Mouse (Mus musculus): ENCODE measurements at regions not wholly inside any gene's neighbourhood (a gene's known extent, or its start where the extent isn't known, plus 50 kb on each side); places are given as distances from the start of the nearest gene placed in this dataset.

DNA sequence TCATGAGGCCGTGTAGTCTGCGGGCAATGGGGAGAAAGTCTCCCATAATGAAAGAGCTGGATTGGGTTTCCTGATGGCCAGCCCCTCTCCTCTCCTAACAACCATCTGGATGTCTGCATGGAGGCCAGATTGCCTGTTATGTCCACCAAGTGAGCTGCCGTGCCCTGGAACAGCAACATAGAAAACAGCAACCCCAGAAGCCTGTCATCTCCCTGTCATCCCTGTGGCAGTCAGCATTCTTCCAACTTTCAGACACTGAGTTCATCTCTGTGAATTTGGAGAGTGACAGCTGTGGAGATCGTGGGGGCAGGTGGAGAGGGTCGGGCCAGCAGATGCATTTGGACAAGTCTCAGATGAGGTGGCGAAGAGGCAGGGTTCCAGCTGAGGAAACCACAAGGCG is 585.0 kb downstream of the Rnf144a start:
- no peaks in the 10 kb centered on the region for H3K27me3 ChIP-seq (replicated peaks)
- no peak overlapping the region for H3K4me3 ChIP-seq (replicated peaks)
- no peaks in the 10 kb centered on the region for H3K36me3 ChIP-seq (replicated peaks; ENCODE audit: low read length)
- H3K9me3 ChIP-seq = no peaks in the 10 kb centered on the region
- no peaks in the 10 kb centered on the region for H3K4me1 ChIP-seq
- TF ChIP-seq GATA1 (IDR thresholded peaks at IDR 0.05; ENCODE audit: borderline replicate concordance, low read length) (no peak), FLI1 (IDR thresholded peaks at IDR 0.05; ENCODE audit: low read length) (no peak)

DNA sequence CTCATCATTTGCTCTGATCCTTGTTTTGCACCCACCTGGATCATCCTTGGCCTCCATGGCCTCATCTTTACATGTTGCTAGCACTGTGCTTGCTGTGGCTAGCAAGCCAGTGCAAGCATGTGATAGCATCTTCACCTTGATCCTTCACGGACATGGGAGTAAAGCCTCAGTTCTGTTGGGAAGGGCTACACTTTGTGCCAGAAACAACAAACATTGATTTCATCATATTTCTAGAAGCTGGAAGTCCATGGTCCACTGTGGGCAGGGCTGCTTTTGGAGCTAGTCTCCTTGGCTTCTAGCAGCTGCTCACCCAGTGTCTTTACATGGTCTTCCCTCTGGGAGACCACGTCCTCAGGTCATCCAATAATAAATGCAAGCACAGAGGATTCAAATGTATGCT is 587.1 kb downstream of the Rnf144a start:
- Histone ChIP-seq H3K36me3 (replicated peaks; ENCODE audit: low read length) (no peaks in the 10 kb centered on the region), H3K9me3 (no peaks in the 10 kb centered on the region), H3K4me1 (no peaks in the 10 kb centered on the region), H3K27me3 (replicated peaks) (no peaks in the 10 kb centered on the region), H3K4me3 (replicated peaks) (no peak overlapping the region)
- TF ChIP-seq FLI1 (IDR thresholded peaks at IDR 0.05; ENCODE audit: low read length) (no peak), GATA1 (IDR thresholded peaks at IDR 0.05; ENCODE audit: borderline replicate concordance, low read length) (no peak)

DNA sequence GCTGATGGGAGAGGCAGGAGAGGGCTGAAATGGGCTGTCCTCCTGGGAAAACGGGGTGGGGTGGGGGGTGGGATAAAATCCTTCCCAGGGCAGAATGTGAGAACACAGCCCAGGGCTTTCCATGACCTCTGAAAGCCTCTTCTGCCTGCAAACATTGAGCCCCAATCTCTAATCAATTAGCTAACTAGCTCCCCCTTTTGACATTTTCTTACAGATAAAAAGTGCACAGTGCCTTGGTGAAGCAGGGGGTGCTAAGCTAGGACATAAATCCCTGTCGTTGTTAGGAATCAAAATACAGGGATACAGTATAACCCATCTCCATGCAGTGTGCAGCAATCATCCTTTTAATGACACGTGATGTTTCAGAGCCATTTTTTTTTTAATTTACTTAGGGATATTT is 588.1 kb downstream of the Rnf144a start:
- no peak for TF ChIP-seq GATA1 (IDR thresholded peaks at IDR 0.05; ENCODE audit: borderline replicate concordance, low read length)
- no peak for TF ChIP-seq FLI1 (IDR thresholded peaks at IDR 0.05; ENCODE audit: low read length)

DNA sequence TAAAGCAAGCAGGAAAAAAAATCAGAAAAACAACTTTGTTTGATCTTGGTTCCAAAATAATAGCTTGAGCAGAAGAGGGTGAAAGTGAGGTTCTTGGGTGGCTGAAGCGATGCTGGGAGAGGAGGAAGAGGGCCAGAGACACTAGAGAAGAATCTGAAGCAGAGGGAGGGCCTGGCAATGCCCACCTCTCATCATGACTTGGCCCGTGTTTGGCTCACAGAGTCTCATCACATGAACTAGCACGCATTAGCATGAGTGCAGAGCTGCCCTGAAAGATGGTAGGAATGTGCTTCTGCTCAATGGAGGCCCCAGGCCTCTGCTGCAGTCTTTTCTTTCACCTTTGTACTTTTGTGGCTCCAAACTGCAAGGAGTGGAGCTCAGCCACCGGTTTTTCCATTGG is 588.6 kb downstream of the Rnf144a start:
- H3K4me3 ChIP-seq (replicated peaks) = no peak overlapping the region
- H3K9me3 ChIP-seq = no peaks in the 10 kb centered on the region
- H3K36me3 ChIP-seq (replicated peaks; ENCODE audit: low read length) = no peaks in the 10 kb centered on the region
- no peaks in the 10 kb centered on the region for H3K4me1 ChIP-seq
- no peaks in the 10 kb centered on the region for H3K27me3 ChIP-seq (replicated peaks)
- TF ChIP-seq GATA1 (IDR thresholded peaks at IDR 0.05; ENCODE audit: borderline replicate concordance, low read length) (no peak), FLI1 (IDR thresholded peaks at IDR 0.05; ENCODE audit: low read length) (no peak)

More for the DNA sequence above, 588.1 kb downstream of the Rnf144a start:
- Histone ChIP-seq H3K9me3 (no peaks in the 10 kb centered on the region), H3K4me1 (no peaks in the 10 kb centered on the region), H3K27me3 (replicated peaks) (no peaks in the 10 kb centered on the region), H3K4me3 (replicated peaks) (no peak overlapping the region), H3K36me3 (replicated peaks; ENCODE audit: low read length) (no peaks in the 10 kb centered on the region)

DNA sequence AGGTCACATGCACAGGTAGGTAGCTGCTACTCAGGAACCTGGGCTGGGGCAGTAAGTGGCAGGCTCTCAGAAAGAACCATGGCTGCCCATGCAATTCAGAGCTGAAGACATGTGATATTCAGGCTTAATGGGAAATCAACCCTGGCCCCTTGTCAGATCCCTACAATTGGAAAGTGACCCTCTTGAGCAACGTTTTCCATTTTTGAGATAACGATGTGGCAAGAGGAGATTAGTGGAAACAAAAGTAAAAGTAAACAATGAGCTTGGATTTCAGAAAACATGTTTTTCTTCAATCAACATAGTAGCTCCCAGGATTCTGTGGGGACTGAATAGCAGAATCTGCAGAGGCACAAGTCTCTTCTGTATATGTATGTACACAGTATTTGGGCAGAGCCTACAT is 598.8 kb downstream of the Rnf144a start:
- Histone ChIP-seq H3K9me3 (no peaks in the 10 kb centered on the region; the same call in 1 of the 2 replicates), H3K36me3 (replicated peaks; ENCODE audit: low read length) (no peaks in the 10 kb centered on the region), H3K4me1 (no peaks in the 10 kb centered on the region), H3K4me3 (replicated peaks) (no peak overlapping the region), H3K27me3 (replicated peaks) (no peaks in the 10 kb centered on the region)
- TF ChIP-seq FLI1 (IDR thresholded peaks at IDR 0.05; ENCODE audit: low read length) = no peak
- no peak for TF ChIP-seq GATA1 (IDR thresholded peaks at IDR 0.05; ENCODE audit: borderline replicate concordance, low read length)

DNA sequence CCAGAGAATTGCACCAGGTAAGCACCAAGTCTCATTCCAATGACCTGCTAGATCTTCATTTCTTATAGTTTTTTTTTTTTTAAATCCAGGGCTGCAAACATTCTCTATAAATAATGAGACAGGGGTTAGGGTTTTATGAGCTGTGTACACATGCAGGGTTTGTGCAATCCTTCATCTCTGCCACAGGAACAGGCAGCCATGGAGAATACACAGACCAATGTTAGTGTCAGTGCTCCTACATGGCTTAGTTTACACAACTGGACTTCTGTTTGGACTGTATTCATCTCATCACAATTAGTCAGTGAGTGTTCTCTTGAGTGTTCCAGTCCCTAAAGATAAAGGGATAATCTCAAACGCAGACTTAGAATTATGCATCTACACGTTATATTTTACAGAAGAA is 620.0 kb downstream of the Rnf144a start:
- TF ChIP-seq GATA1 (IDR thresholded peaks at IDR 0.05; ENCODE audit: borderline replicate concordance, low read length) (no peak), FLI1 (IDR thresholded peaks at IDR 0.05; ENCODE audit: low read length) (no peak)
- H3K4me3 ChIP-seq (replicated peaks) = no peak overlapping the region
- H3K36me3 ChIP-seq (replicated peaks; ENCODE audit: low read length) = no peaks in the 10 kb centered on the region
- H3K9me3 ChIP-seq = no peaks in the 10 kb centered on the region
- no peaks in the 10 kb centered on the region for H3K4me1 ChIP-seq
- no peaks in the 10 kb centered on the region for H3K27me3 ChIP-seq (replicated peaks)

DNA sequence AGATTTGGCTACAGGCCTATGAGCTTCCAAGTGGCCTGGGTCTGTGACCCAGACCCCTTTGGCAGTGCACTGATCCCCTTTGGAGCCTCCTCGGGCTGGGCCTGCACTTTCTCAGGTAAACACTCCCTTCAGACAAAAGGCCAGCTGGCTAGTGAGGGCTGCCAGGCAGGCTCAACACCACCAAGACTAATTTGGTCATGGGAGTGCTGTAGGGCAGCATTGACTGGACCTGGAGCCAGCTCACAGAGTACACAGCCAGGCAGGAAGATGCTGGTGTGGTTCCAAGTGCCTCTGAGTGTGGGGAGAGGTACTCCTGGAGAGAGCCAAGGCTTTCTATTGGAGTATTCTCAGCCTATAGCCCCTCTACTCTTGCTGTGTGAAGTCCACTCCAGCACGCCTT is 620.5 kb downstream of the Rnf144a start:
- Histone ChIP-seq H3K36me3 (replicated peaks; ENCODE audit: low read length) (no peaks in the 10 kb centered on the region), H3K9me3 (no peaks in the 10 kb centered on the region), H3K27me3 (replicated peaks) (no peaks in the 10 kb centered on the region), H3K4me1 (no peaks in the 10 kb centered on the region), H3K4me3 (replicated peaks) (no peak overlapping the region)
- no peak for TF ChIP-seq GATA1 (IDR thresholded peaks at IDR 0.05; ENCODE audit: borderline replicate concordance, low read length)
- TF ChIP-seq FLI1 (IDR thresholded peaks at IDR 0.05; ENCODE audit: low read length) = no peak

DNA sequence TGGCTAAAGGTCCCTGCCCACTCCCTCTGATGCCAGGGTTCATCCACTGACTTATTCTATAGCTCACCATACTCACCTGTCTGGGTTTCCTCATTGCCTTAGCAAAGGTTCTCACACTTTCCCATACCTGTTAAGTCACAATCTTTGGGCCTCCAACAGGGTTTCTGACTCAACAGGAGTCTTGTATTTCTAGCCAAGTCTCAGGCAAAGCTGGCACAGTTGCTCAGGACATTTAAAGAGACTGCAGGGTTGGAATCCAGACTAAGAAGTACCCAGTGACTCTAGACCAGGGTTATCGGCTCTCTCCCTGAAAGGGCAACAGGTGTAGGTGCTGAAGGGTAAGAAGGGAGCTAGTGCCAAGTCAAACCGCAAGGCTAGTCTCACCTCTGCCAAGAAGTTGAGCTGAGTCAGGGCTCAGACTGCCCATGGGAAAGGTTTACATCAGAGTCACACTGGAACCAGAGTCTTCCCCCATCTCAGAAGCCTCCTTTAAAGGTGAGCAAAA is 622.4 kb downstream of the Rnf144a start:
- no peaks in the 10 kb centered on the region for H3K27me3 ChIP-seq (replicated peaks)
- H3K4me1 ChIP-seq = no peaks in the 10 kb centered on the region
- no peak for TF ChIP-seq FLI1 (IDR thresholded peaks at IDR 0.05; ENCODE audit: low read length)
- no peak for TF ChIP-seq GATA1 (IDR thresholded peaks at IDR 0.05; ENCODE audit: borderline replicate concordance, low read length)
- no peak overlapping the region for H3K4me3 ChIP-seq (replicated peaks)
- H3K9me3 ChIP-seq = no peaks in the 10 kb centered on the region
- H3K36me3 ChIP-seq (replicated peaks; ENCODE audit: low read length) = no peaks in the 10 kb centered on the region

DNA sequence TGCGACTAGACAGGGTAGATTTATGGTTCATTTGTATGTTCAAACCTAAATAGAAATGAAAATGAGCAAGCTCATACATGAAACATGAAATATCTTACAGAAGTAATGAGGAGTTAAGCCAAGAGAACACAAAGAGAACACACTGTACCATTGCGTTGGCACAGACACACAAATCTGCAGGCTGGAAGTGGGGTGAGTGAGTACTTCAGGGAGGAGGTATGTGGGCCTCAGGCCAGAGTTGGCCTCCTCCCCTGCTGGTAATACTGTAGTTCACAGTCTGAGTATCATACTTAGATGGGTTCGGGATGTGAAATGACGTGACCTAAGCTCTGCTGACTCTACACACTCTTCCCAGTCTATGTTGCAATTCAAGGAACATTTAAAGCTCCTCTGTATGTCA is 624.1 kb downstream of the Rnf144a start:
- H3K9me3 ChIP-seq = no peaks in the 10 kb centered on the region
- no peaks in the 10 kb centered on the region for H3K36me3 ChIP-seq (replicated peaks; ENCODE audit: low read length)
- no peaks in the 10 kb centered on the region for H3K27me3 ChIP-seq (replicated peaks)
- no peaks in the 10 kb centered on the region for H3K4me1 ChIP-seq
- TF ChIP-seq FLI1 (IDR thresholded peaks at IDR 0.05; ENCODE audit: low read length) = no peak
- no peak for TF ChIP-seq GATA1 (IDR thresholded peaks at IDR 0.05; ENCODE audit: borderline replicate concordance, low read length)
- no peak overlapping the region for H3K4me3 ChIP-seq (replicated peaks)

DNA sequence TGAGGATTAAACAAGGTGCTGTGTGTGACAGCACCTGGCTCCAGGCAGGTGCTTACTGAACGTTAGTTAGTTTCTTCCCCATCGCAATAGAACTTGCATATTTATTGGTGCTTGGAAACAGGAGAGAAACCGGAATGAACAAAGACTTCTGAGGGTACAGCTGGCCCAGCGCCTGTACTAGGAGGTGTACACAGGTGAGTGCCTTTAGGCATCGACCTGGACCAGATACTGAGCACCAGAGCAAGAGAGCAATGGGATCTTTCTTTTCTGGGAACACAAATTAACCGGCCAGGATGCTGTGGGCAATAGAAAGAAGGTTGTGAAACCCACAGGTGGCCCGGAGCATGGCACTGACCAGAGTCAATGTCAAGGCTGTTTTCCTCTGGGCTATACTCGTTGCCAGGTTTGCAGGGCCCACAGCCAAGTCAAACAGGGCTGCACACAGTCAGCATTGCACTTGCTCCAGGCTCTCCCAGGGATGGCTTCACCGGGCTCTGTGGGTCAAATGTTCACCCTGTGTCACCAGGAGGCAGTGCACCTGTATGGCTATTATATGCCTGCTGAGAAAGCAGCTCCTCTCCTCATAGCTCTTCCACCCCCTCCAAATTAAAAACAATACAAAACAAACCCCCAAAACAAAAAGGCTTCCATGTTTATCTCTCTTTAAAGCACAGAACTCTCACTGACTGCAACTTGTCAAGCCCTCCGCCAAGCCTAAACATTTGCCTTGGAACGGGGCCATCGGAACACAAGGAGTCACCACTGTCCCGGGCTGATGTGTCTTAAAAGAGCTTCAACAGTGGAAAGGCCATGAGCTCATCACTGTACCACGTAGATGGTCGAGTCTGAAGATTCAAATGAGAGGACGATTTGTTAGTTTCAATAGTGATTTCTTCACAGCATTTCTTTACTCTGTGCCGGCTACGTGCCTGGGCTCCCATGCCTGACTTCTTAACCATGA is 629.1 kb downstream of the Rnf144a start:
- no peak overlapping the region for H3K4me3 ChIP-seq (replicated peaks)
- no peaks in the 10 kb centered on the region for H3K9me3 ChIP-seq

More for the DNA sequence above, 629.1 kb downstream of the Rnf144a start:
- H3K36me3 ChIP-seq (replicated peaks; ENCODE audit: low read length) = no peaks in the 10 kb centered on the region
- H3K27me3 ChIP-seq (replicated peaks) = no peaks in the 10 kb centered on the region
- TF ChIP-seq GATA1 (IDR thresholded peaks at IDR 0.05; ENCODE audit: borderline replicate concordance, low read length) (no peak), FLI1 (IDR thresholded peaks at IDR 0.05; ENCODE audit: low read length) (no peak)
- H3K4me1 ChIP-seq = no peaks in the 10 kb centered on the region

Data from megakaryocyte, embryonic 14.5 days (primary cell).